Mouse (Mus musculus) common myeloid progenitor, adult 5-6 weeks (primary cell): ENCODE measurements at regions not wholly inside any gene's neighbourhood (a gene's known extent, or its start where the extent isn't known, plus 50 kb on each side); places are given as distances from the start of the nearest gene placed in this dataset.

ENCODE experiments used
- ATAC-seq: replicated peaks from 2 replicates; pipeline ENCODE4 v1.8.0; 2016; ENCODE audit warnings: low read depth, mild to moderate bottlenecking, moderate TSS enrichment, inconsistent platforms; ENCODE audit not compliant: poor library complexity, severe bottlenecking

- no peak for ATAC-seq
Measured at GRCm38 (mm10) chr1:120758762-120759161, 156.5 kb downstream of the En1 start.

DNA sequence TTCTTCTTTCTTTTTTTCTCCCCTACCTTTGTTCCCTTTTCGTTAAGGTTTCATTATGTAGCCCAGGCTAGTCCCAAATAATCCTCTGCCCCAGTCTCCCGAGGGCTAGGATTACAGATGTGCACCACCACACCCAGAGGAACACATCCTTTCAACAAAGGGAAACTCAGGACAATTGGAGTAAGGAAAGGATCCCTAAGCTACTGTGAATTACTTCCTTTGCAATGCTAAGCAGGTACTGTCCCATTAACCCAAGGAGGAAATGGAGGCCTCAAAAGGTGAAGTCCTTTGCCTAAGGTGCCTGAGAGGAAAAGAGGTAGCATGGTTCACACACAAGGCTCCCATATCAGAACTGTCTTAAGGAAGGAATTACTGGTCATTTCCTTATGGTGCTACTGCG, 157.2 kb downstream of the En1 start:
- ATAC-seq, result no peak

GRCm38 (mm10) chr1:120761364-120761763, 159.1 kb downstream of the En1 start:
- no peak for ATAC-seq

DNA sequence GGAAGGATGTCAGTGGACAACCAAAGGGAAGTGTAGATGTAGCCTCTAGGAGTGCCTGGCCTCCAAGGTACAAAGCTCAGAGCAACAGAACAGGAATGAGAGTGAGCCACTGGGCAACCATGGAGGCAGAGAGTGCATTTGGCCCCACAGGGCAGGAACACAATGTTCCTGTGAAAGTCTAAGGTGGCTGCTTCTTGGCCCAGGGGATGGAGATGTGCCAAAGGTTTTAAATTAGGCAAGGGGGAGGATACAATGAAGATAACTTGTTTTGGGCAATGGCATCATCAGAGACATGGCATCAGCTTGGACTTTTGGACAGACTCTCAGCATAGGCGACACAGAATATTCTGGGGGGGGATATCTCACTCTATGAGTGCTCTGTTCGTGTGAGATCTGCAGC, 160.3 kb downstream of the En1 start:
- no peak for ATAC-seq

GRCm38 (mm10) chr1:120762921-120763595, 160.8 kb downstream of the En1 start:
- ATAC-seq, result no peak

DNA sequence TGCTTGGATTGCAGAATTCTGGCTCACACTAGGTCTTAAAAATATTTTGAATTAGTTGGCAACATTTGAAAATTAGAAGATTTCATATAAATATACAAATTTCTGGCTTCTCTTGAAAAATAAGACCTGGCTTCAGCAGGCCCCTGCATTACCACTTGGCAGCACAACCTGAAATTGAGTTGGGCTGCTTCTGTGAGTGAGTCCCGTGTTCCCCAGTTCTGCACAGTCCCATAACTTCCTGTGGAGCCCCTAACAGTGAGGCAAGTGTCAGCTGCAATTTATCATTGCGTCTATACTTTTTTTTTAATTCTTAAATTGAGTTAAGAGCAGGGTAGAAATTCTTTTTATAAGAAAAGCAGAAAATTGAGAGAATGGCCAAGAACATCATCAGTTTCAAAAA, 164.8 kb downstream of the En1 start:
- ATAC-seq, result no peak

DNA sequence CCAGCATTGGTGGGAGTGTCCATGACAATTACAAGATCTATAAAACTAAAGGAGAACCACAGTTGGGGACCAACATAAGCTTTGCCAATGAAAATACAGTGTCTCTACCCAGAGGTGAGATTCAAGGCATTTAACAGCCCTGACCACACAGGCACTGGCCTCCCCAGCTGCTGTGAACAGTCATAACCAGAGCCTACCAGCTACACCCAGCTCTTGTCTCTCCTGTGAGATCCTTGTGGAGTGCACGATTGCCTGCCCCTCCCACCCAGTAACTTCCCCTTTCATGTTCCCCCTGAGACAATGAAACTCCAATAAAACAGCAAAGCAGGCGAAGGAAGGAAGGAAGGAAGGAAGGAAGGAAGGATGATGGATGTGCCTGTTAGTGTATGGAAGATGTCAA, 169.1 kb downstream of the En1 start:
- no peak for ATAC-seq

DNA sequence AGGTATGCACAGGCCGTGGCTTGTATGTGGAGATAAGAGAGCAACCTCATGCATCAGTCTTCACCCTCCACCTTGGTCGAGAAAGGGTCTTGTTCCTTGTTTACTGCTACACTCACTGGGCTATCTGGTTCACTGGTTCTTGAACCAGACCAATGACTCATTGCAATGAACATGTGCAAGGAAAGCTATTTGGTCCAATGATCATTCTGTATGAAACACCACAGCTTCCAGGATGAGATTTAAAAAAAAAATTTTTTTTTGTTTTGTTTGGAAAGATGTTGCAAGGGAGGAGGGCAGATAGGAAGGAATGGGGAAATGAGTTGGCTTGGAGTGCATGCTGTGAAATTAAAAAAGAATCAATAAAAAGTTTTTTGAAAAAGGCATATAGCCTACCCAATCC, 174.7 kb downstream of the En1 start:
- no peak for ATAC-seq

- ATAC-seq, result no peak
Measured at GRCm38 (mm10) chr1:120777468-120777867, 175.2 kb downstream of the En1 start.

DNA sequence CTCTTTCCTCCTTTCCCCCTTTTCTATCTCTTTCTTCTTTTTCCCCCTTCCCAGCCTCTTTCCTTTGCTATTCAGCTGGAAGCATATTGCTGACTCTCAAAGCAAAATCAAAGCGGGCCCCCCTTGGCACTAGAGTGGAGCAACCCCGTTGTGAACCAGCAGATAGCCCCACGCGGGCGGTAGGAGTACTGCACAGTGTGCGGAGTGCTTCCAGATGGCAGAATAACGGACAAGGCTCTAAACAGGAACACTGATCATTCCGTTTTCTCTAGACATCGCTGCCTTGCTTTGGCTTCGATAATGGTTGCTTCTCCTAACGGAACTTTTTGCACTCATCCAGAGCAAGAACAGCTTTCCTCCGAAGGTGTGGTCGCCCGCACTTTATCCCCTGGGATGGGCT, 193.0 kb downstream of the En1 start:
- no peak for ATAC-seq

DNA sequence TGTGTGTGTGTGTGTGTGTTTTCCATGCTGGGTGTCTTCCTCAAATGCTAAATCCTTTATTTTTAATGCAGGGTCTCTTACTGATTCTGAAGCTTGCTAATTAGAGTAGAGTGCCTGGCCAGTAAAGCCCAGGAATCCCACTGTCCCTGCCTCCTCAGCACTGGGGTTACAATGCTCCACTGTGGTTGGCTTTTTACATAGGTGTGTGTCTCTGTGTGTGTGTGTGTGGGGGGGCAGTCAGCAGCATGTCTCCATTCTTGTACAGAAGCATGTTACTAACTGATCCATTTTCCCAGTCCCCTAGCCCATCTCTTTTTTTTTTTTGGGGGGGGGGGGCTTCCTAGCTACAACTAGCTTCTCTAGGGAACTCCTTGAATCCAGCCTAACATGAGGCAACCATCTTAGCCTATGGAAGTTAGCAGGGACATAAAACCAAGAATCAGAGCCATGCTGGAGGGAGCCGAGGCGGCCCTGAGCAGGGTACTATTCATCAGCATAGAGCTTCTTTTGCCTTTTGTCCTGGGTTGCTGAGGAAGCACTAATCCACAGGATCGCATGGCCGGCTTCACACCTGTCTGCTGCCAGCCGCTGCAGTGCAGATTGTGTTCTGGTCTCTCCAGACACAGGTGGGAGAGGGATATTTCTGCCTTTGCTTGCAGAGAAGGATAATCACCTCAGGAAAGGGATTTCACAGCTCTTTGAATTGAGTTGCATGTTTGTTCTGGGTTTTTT, 199.2 kb downstream of the En1 start:
- no peak for ATAC-seq

GRCm38 (mm10) chr1:120801980-120802364, 199.8 kb downstream of the En1 start:
- ATAC-seq, result no peak

- no peak for ATAC-seq
Measured at GRCm38 (mm10) chr1:120814441-120814840, 212.2 kb downstream of the En1 start.

- no peak for ATAC-seq
Measured at GRCm38 (mm10) chr1:120816237-120816820, 214.1 kb downstream of the En1 start.

GRCm38 (mm10) chr1:120817563-120817962, 215.3 kb downstream of the En1 start:
- ATAC-seq, result no peak

DNA sequence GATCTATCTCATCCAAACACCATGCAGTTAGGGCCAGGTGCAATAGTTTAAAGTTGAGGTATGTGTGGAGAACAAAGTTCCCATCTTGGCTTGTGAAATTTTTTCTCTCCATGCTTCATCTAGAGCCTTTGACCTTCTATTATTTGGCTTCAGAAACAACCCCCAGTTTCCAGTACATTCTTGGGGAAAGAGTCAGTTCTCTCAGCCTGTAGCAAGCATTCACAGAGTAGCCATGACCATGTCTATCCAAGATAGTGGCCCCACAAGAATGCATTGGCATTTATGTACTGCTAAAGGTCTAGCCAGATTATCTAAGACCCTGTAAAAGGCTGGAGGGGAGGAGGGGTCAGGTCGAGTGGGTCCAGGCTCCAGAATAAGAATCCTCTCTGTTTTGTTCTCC, 229.8 kb downstream of the En1 start:
- ATAC-seq, result no peak

DNA sequence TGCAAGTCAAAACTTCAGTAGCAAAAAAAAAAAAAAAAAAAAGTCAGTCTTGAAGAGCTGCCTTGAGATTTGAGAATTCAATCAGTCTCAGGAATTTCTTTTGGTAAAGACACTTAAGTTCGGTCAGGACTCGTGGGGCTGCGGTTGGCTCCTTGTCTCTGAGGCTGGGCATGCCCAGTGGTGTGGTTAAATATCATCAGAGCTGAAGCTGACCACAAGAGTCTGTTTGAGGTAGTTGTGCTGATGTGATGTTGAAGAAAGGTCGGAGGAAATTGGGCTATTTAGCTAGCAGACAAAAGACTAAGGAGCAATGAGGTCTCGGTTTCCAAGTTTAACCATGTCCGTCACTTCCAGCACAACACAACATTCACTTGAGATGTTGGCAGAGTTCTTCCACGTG, 240.4 kb downstream of the En1 start:
- no peak for ATAC-seq

GRCm38 (mm10) chr1:120846146-120846545, 243.9 kb downstream of the En1 start:
- no peak for ATAC-seq

GRCm38 (mm10) chr1:120851860-120852503, 249.8 kb downstream of the En1 start:
- ATAC-seq, result no peak

DNA sequence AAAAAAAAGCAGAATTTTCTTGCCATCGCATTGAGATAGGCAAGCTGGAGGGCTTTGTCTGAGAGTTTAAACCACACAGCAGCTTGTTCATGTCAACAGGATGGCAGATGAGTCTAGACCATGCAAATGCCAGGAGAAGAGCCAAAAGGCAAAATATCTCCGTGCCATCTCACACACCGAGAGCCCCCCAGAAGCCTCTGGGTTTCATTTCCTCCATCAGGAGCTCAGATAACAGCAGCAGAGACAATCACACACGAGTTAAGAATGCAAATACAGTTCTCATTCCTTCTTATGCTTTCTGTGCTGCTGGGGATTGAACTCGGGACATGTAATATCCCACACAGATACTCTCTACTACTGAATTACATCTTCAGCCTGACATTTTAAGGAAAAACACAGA, 255.3 kb downstream of the En1 start:
- no peak for ATAC-seq

DNA sequence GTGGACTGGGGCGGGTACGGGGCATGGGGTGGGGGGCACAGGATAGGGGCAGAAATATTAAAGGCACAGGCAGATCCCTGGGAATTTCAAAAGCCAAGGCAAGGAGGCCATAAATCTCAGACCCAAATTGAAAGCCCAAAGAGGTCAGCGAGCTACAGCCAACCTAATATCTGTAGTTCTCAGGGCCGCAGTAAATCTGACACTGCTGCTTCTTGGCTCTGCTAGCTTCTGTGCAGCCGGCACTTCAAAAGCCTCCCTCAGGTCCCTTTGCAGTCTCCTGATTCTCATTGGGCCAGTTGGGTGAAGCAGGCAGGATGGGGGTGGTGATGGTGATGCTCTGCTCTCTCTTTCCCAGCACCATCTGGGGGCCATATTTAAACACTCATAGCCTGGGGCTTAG, 257.3 kb downstream of the En1 start:
- ATAC-seq, result no peak
